Mouse (Mus musculus) CH12.LX (cell line): ENCODE measurements at regions not wholly inside any gene's neighbourhood (a gene's known extent, or its start where the extent isn't known, plus 50 kb on each side); places are given as distances from the start of the nearest gene placed in this dataset.

Experiments used
- CHD2 ChIP-seq: IDR thresholded peaks from 2 replicates; pipeline ENCODE4 v1.6.1; 2011; ENCODE audit warnings: low read length, improper control_type of control experiment
- CTCF ChIP-seq, 2 experiments: IDR thresholded peaks in 1 of 2; conservative IDR thresholded peaks in 1 of 2; 2 replicates each; pipeline ENCODE4 v1.5.1; 2011 to 2012; ENCODE audit warnings: low read depth in 2 of 2, low read length in 2 of 2, improper control_type of control experiment in 1 of 2, inconsistent platforms in 1 of 2, mild to moderate bottlenecking in 1 of 2, moderate library complexity in 1 of 2
- MAX ChIP-seq: IDR thresholded peaks from 2 replicates; pipeline ENCODE4 v1.6.1; 2011; ENCODE audit warnings: low read length, improper control_type of control experiment
- POLR2AphosphoS2 ChIP-seq: IDR thresholded peaks from 2 replicates; pipeline ENCODE4 v1.6.1; 2011; ENCODE audit warnings: low read depth, low read length, improper control_type of control experiment
- RAD21 ChIP-seq: IDR thresholded peaks from 2 replicates; pipeline ENCODE4 v1.6.1; 2011; ENCODE audit warnings: low read depth, mild to moderate bottlenecking, low read length, improper control_type of control experiment, moderate library complexity
- TBP ChIP-seq: conservative IDR thresholded peaks from 2 replicates; pipeline ENCODE4 v1.6.1; 2011; ENCODE audit warnings: low read depth, low read length, improper control_type of control experiment
- UBTF ChIP-seq: IDR thresholded peaks from 2 replicates; pipeline ENCODE4 v1.6.1; 2012; ENCODE audit warnings: low read depth, mild to moderate bottlenecking, inconsistent platforms, low read length, improper control_type of control experiment, moderate library complexity
- USF1 ChIP-seq: IDR thresholded peaks from 2 replicates; pipeline ENCODE4 v1.6.1; 2014; ENCODE audit warnings: low read depth, mild to moderate bottlenecking, inconsistent platforms, low read length, improper control_type of control experiment
- USF2 ChIP-seq: conservative IDR thresholded peaks from 2 replicates; pipeline ENCODE4 v1.6.1; 2011; ENCODE audit warnings: low read depth, low read length, improper control_type of control experiment
- ZMIZ1 ChIP-seq: IDR thresholded peaks from 2 replicates; pipeline ENCODE4 v1.6.1; 2012; ENCODE audit warnings: low read depth, mild to moderate bottlenecking, inconsistent platforms, low read length, improper control_type of control experiment

GRCm38 (mm10) chr14:68391875-68392274 lies 902.2 kb downstream of the Synb start:
- no peak for TF ChIP-seq USF2
- TF ChIP-seq MAX, result no peak
- no peak for TF ChIP-seq POLR2AphosphoS2
- TF ChIP-seq CTCF (conservative IDR thresholded peaks at IDR 0.05 in 1 of 2, IDR thresholded peaks at IDR 0.05 in 1 of 2; ENCODE audit: low read depth in 2 of 2, low read length in 2 of 2), result no peak
- TF ChIP-seq CHD2, result no peak
- no peak for TF ChIP-seq USF1
- TF ChIP-seq TBP, result no peak
- TF ChIP-seq UBTF, result no peak
- TF ChIP-seq ZMIZ1, result no peak
- TF ChIP-seq RAD21, result no peak
